Mouse (Mus musculus): ENCODE results near the gene Spint1. TPM values are rescaled to one million over a fixed set of nuclear protein-coding genes. Genes with fewer than 3 reads are reported as not detected.
A peak's percentile ranks its signal among the peaks of the same experiment; 100 is the strongest.

Gene Spint1
- 53.7 and 54.8 TPM in 2 replicates for polyA plus RNA-seq (2015; fragmentation: Nextera tagmentation; extraction: Ambion mirVana)

GRCm38 (mm10) chr2:119237210-119237870 lies at the start of gene Spint1:
Spint1 (plus strand) TSS chr2:119237362.
- Histone ChIP-seq H3K9ac (replicated peaks; ENCODE audit: low read depth) (peak within 1 kb of the TSS; percentile 56), H3K27me3 (replicated peaks; ENCODE audit: insufficient read depth, low read length) (peaks cover 18% of the 10 kb centered on the region; the same call in 1 of the 2 replicates), H3K36me3 (ENCODE audit: insufficient read depth, low read length) (no peaks in the 10 kb centered on the region), H3K9me3 (ENCODE audit: low read length) (no peaks in the 10 kb centered on the region), H3K27ac (ENCODE audit: low read length) (peak within 1 kb of the TSS; percentile 88), H3K4me2 (replicated peaks; ENCODE audit: low read depth, low read length) (peak within 1 kb of the TSS; percentile 72), H3K4me3 (ENCODE audit: low read depth, low read length) (peak within 1 kb of the TSS; percentile 53), H3K4me1 (ENCODE audit: insufficient read depth, low read depth, low read length) (no peaks in the 10 kb centered on the region; the same call in none of the 2 replicates)
- no peak for TF ChIP-seq EP300 (IDR thresholded peaks at IDR 0.05)
- TF ChIP-seq CTCF (IDR thresholded peaks at IDR 0.05): no peak
- DNase-seq (ENCODE audit: low spot score) (peak; percentile 81), ATAC-seq (peak; percentile 85)
- WGBS: 2% methylated on average over 58 of the region's 73 CpGs

GRCm38 (mm10) chr2:119189029-119189710 lies 48.0 kb upstream of the Spint1 start:
- H3K27ac ChIP-seq (ENCODE audit: low read length): no peak overlapping the region
- no peak overlapping the region for H3K9ac ChIP-seq (replicated peaks; ENCODE audit: low read depth)
- ATAC-seq: peak; percentile 89
- H3K36me3 ChIP-seq (ENCODE audit: insufficient read depth, low read length): peaks cover 5% of the 10 kb centered on the region; the same call in 1 of the 2 replicates
- peak overlapping the region; percentile 22; the same call in 1 of the 2 replicates for H3K4me3 ChIP-seq (ENCODE audit: low read depth, low read length)
- peak; percentile 83 for DNase-seq (ENCODE audit: low spot score)
- H3K4me2 ChIP-seq (replicated peaks; ENCODE audit: low read depth, low read length): peak overlapping the region; percentile 62
- WGBS: 5% methylated on average over 15 of the region's 15 CpGs
- H3K9me3 ChIP-seq (ENCODE audit: low read length): no peaks in the 10 kb centered on the region
- H3K4me1 ChIP-seq (ENCODE audit: insufficient read depth, low read depth, low read length): no peaks in the 10 kb centered on the region
- TF ChIP-seq EP300 (IDR thresholded peaks at IDR 0.05): no peak
- TF ChIP-seq CTCF (IDR thresholded peaks at IDR 0.05): peak; percentile 92
- no peaks in the 10 kb centered on the region for H3K27me3 ChIP-seq (replicated peaks; ENCODE audit: insufficient read depth, low read length)

DNA sequence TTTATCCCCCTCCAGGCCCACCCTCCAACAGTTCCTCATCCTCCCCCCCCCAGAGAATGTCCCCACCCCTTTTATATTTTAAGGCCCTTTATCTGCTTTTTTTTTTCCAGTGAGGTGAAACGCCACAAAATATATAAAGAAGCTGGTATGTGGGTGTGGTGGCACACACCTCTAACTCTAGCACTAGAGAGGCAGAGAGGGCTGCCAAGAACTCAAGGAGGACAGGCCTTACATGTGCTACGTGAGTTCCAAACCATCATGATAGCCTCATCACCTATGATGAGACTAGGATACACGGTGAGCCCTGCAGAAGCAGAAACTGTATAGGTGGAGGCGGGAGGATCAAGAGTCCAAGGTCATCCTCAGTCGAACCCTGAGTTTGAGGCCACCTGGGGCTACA lies 46.2 kb upstream of the Spint1 start:
- ATAC-seq (peak; percentile 61), DNase-seq (ENCODE audit: low spot score) (peak; percentile 73)
- Histone ChIP-seq H3K4me3 (ENCODE audit: low read depth, low read length) (no peak overlapping the region), H3K9ac (replicated peaks; ENCODE audit: low read depth) (no peak overlapping the region), H3K9me3 (ENCODE audit: low read length) (no peaks in the 10 kb centered on the region), H3K27ac (ENCODE audit: low read length) (peak overlapping the region; percentile 62), H3K4me2 (replicated peaks; ENCODE audit: low read depth, low read length) (no peak overlapping the region), H3K4me1 (ENCODE audit: insufficient read depth, low read depth, low read length) (no peaks in the 10 kb centered on the region), H3K27me3 (replicated peaks; ENCODE audit: insufficient read depth, low read length) (no peaks in the 10 kb centered on the region), H3K36me3 (ENCODE audit: insufficient read depth, low read length) (no peaks in the 10 kb centered on the region)
- TF ChIP-seq CTCF (IDR thresholded peaks at IDR 0.05): no peak
- TF ChIP-seq EP300 (IDR thresholded peaks at IDR 0.05): no peak
- 61% methylated on average over 5 of the region's 5 CpGs for WGBS

DNA sequence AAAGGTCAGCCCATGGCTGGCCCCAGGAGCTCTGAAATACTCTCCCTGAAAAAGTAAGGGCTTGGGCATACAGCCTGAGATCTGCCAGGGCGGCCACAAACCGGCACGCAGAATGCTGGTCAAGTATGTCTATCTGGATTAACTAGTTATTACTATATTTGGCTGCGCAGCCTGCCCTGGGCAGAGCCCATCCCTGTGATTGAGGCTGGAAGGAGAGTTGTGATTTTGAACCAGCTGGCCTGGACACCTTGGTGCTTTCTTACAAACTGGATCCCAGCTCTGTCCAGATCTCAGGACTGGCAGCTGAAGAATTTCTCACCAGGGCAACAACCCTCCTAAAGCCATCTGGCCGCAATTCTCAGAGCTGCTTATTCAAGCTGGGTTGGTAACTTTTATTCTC lies 43.0 kb upstream of the Spint1 start:
- TF ChIP-seq CTCF (IDR thresholded peaks at IDR 0.05) (no peak), EP300 (IDR thresholded peaks at IDR 0.05) (no peak)
- DNase-seq (ENCODE audit: low spot score) (no peak), ATAC-seq (no peak)
- peak overlapping the region; percentile 52 for H3K27ac ChIP-seq (ENCODE audit: low read length)
- H3K9me3 ChIP-seq (ENCODE audit: low read length): no peaks in the 10 kb centered on the region
- no peak overlapping the region for H3K9ac ChIP-seq (replicated peaks; ENCODE audit: low read depth)
- no peaks in the 10 kb centered on the region for H3K27me3 ChIP-seq (replicated peaks; ENCODE audit: insufficient read depth, low read length)
- peaks cover 6% of the 10 kb centered on the region; the same call in 1 of the 2 replicates for H3K4me1 ChIP-seq (ENCODE audit: insufficient read depth, low read depth, low read length)
- no peak overlapping the region for H3K4me2 ChIP-seq (replicated peaks; ENCODE audit: low read depth, low read length)
- H3K4me3 ChIP-seq (ENCODE audit: low read depth, low read length): no peak overlapping the region
- 72% methylated on average over 5 of the region's 5 CpGs for WGBS
- H3K36me3 ChIP-seq (ENCODE audit: insufficient read depth, low read length): no peaks in the 10 kb centered on the region

- H3K4me3 ChIP-seq (ENCODE audit: low read depth, low read length): no peak overlapping the region
- H3K9me3 ChIP-seq (ENCODE audit: low read length): no peaks in the 10 kb centered on the region
- no peak overlapping the region for H3K9ac ChIP-seq (replicated peaks; ENCODE audit: low read depth)
- H3K27me3 ChIP-seq (replicated peaks; ENCODE audit: insufficient read depth, low read length): no peaks in the 10 kb centered on the region
- 38% methylated on average over 4 of the region's 4 CpGs for WGBS
- no peak overlapping the region for H3K4me2 ChIP-seq (replicated peaks; ENCODE audit: low read depth, low read length)
- peaks cover 6% of the 10 kb centered on the region; the same call in 1 of the 2 replicates for H3K4me1 ChIP-seq (ENCODE audit: insufficient read depth, low read depth, low read length)
- peak; percentile 25 for DNase-seq (ENCODE audit: low spot score)
- no peaks in the 10 kb centered on the region for H3K36me3 ChIP-seq (ENCODE audit: insufficient read depth, low read length)
- TF ChIP-seq EP300 (IDR thresholded peaks at IDR 0.05): no peak
- no peak for TF ChIP-seq CTCF (IDR thresholded peaks at IDR 0.05)
- H3K27ac ChIP-seq (ENCODE audit: low read length): no peak overlapping the region; the same call in 1 of the 2 replicates
- ATAC-seq: peak; percentile 35
These were observed 40.6 kb upstream of the Spint1 start for GRCm38 (mm10) chr2:119196316-119197108.

DNA sequence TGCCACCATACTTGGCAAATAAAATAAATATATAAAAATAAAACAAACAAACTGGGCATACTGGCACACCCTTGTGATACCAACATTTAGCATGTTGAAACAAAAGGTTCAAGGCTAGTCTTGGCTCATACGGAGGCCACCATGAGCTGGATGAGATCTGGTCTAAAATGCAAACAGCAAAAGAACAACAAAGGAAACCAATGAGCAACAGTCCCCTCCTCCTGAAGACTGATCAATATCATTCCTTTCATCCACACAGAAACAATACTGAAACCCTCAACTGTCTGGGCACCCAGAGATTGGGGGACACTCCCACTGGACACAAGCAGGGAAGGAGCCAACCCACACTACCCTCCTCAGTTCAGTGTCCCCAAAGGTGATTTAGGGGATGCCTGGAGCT lies 39.7 kb upstream of the Spint1 start:
- no peaks in the 10 kb centered on the region for H3K27me3 ChIP-seq (replicated peaks; ENCODE audit: insufficient read depth, low read length)
- ATAC-seq: no peak
- H3K4me3 ChIP-seq (ENCODE audit: low read depth, low read length): no peak overlapping the region
- H3K27ac ChIP-seq (ENCODE audit: low read length): no peak overlapping the region
- H3K4me1 ChIP-seq (ENCODE audit: insufficient read depth, low read depth, low read length): peaks cover 9% of the 10 kb centered on the region; the same call in 1 of the 2 replicates
- no peak overlapping the region for H3K4me2 ChIP-seq (replicated peaks; ENCODE audit: low read depth, low read length)
- 62% methylated on average over 1 of the region's 1 CpGs for WGBS
- TF ChIP-seq CTCF (IDR thresholded peaks at IDR 0.05) (no peak), EP300 (IDR thresholded peaks at IDR 0.05) (no peak)
- no peak overlapping the region for H3K9ac ChIP-seq (replicated peaks; ENCODE audit: low read depth)
- no peak for DNase-seq (ENCODE audit: low spot score)
- no peaks in the 10 kb centered on the region for H3K9me3 ChIP-seq (ENCODE audit: low read length)
- H3K36me3 ChIP-seq (ENCODE audit: insufficient read depth, low read length): no peaks in the 10 kb centered on the region

Measured in lung, postnatal 0 days (tissue).